Mouse (Mus musculus): ENCODE data around the gene Tgfb1i1. TPM values are rescaled to one million over a fixed set of nuclear protein-coding genes. Genes with fewer than 3 reads are reported as not detected.

The Tgfb1i1 gene
- polyA plus RNA-seq, 1 experiment from 2014 or later, result 12.4 TPM

DNA sequence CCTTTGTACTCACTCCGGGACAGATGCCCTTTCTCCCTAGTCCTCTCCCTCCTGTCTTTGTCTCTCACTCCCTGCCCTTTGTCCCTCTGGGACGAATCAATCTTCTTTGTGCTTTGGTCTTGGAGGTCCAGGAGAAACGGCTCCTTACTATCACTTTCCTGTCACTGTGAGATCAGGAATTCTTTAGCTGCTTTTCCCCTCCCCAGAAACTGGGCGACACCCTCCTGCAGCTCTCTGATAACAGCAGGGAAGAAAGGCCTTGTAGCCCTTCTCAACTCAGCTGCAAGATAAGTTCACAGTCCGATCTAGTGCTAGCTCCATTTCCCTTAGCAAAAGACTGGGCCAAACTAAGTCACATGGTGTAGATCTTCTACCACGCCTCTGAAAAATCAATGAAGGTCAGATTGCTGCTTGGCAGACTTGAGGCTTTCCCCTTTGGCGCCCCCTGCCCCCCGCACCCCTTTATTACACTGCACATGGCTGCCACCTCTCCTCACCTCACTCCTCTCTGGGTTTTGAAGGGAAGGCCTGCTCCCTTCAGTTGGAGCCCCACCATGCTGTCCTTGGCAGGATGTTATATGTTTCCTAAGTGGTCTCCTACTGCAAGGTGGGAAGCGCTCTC is 42.4 kb downstream of the Tgfb1i1 start:
- H3K9ac ChIP-seq (ENCODE audit: low read length), result no peak overlapping the region
- ATAC-seq (no peak), DNase-seq (ENCODE audit: low spot score) (peak; percentile 41)

DNA sequence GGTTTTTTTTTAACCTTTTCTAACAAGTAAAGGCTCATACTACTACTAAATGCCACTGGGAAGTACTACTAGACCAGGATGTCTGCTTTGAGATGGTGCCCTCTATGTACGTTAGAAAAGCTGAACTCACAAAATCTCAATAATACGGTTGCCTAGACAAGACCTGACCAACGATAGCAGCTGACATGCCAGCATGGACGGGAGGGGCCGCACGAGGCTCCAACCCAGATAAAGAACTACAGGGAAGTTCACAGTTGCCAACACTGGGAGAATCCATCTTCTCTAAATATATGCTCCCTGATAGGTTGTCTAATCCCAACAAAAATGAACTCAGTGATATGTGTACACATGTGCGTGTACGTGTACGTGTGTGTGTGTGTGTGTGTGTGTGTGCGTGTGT is 48.2 kb downstream of the Tgfb1i1 start:
- H3K9ac ChIP-seq (ENCODE audit: low read length), result no peak overlapping the region

More for the DNA sequence above, 42.4 kb downstream of the Tgfb1i1 start:
- no peaks in the 10 kb centered on the region for H3K4me1 ChIP-seq (ENCODE audit: control insufficient read depth, insufficient read depth, low read length)
- H3K36me3 ChIP-seq (ENCODE audit: control insufficient read depth, insufficient read depth, low read length), result peaks cover 25% of the 10 kb centered on the region; the same call in 1 of the 2 replicates
- H3K4me3 ChIP-seq (ENCODE audit: low read depth, low read length), result no peak overlapping the region
- no peak overlapping the region for H3K4me2 ChIP-seq (ENCODE audit: low read length)
- H3K9me3 ChIP-seq (replicated peaks; ENCODE audit: control insufficient read depth, low read length), result no peaks in the 10 kb centered on the region
- H3K27me3 ChIP-seq (replicated peaks; ENCODE audit: control insufficient read depth, insufficient read depth, low read length), result no peaks in the 10 kb centered on the region
- 23% methylated on average over 9 of the region's 9 CpGs for WGBS
- H3K27ac ChIP-seq (ENCODE audit: low read depth, low read length), result no peak overlapping the region

DNA sequence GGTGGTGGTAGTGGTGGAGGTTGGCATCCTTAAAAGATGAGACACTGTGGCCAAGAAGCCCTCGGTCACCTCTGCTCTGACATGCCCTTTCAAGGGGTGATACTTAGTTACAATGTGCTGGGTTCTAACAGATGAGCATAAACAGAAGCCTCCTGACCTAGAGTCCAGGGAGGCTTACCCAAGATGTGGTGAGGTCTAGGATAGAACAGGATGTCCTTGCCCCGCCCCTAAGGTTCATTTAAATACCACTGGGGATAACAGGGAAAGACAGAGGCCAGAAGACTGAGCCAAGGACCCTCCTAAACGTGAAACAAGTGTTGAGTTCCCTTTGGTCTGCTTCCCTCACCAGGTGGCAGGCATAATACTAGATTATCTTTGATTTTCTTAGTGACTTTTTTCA is 49.9 kb downstream of the Tgfb1i1 start:
- H3K4me2 ChIP-seq (ENCODE audit: low read length), result no peak overlapping the region

More for the DNA sequence above, 48.2 kb downstream of the Tgfb1i1 start:
- H3K4me3 ChIP-seq (ENCODE audit: low read depth, low read length), result no peak overlapping the region
- DNase-seq (ENCODE audit: low spot score), result no peak
- H3K27me3 ChIP-seq (replicated peaks; ENCODE audit: control insufficient read depth, insufficient read depth, low read length), result no peaks in the 10 kb centered on the region
- 95% methylated on average over 10 of the region's 10 CpGs for WGBS
- no peaks in the 10 kb centered on the region for H3K9me3 ChIP-seq (replicated peaks; ENCODE audit: control insufficient read depth, low read length)
- no peak overlapping the region for H3K4me2 ChIP-seq (ENCODE audit: low read length)
- peaks cover 14% of the 10 kb centered on the region for H3K4me1 ChIP-seq (ENCODE audit: control insufficient read depth, insufficient read depth, low read length)
- no peak for ATAC-seq
- no peak overlapping the region for H3K27ac ChIP-seq (ENCODE audit: low read depth, low read length)
- H3K36me3 ChIP-seq (ENCODE audit: control insufficient read depth, insufficient read depth, low read length), result 0 out of 2 replicates have a peak, but pooled peaks cover 10% of the 10 kb centered on the region

DNA sequence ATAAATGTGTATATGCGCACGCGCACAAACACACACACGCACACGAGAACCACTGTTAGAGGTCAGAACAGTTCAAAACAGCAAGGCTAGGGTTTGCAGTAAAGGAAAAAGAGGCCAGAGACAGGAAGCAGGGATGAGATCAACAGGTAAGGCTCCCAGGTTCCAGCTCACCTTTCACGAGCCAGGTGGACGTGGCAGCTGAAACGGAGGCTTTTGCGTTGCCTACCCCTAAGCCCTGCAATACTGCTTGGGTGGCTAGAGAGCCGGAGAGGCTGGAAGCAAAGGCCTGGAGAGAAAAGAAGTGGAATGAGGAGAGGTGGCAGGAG is 50.6 kb downstream of the Tgfb1i1 start:
- Histone ChIP-seq H3K4me2 (ENCODE audit: low read length) (peak overlapping the region; percentile 90), H3K27ac (ENCODE audit: low read depth, low read length) (0 out of 2 replicates have a peak overlapping the region, but pooled peaks have one; percentile 65), H3K9ac (ENCODE audit: low read length) (peak overlapping the region; percentile 86), H3K4me1 (ENCODE audit: control insufficient read depth, insufficient read depth, low read length) (peaks cover 14% of the 10 kb centered on the region), H3K4me3 (ENCODE audit: low read depth, low read length) (peak overlapping the region; percentile 86), H3K27me3 (replicated peaks; ENCODE audit: control insufficient read depth, insufficient read depth, low read length) (no peaks in the 10 kb centered on the region), H3K36me3 (ENCODE audit: control insufficient read depth, insufficient read depth, low read length) (0 out of 2 replicates have a peak, but pooled peaks cover 3% of the 10 kb centered on the region), H3K9me3 (replicated peaks; ENCODE audit: control insufficient read depth, low read length) (no peaks in the 10 kb centered on the region)
- 34% methylated on average over 10 of the region's 10 CpGs for WGBS
- DNase-seq (ENCODE audit: low spot score) (no peak), ATAC-seq (no peak)

More for the DNA sequence above, 49.9 kb downstream of the Tgfb1i1 start:
- WGBS, result 65% methylated on average over 3 of the region's 3 CpGs
- no peak overlapping the region for H3K9ac ChIP-seq (ENCODE audit: low read length)
- DNase-seq (ENCODE audit: low spot score) (no peak), ATAC-seq (no peak)
- H3K9me3 ChIP-seq (replicated peaks; ENCODE audit: control insufficient read depth, low read length), result no peaks in the 10 kb centered on the region
- H3K4me3 ChIP-seq (ENCODE audit: low read depth, low read length), result no peak overlapping the region
- H3K27me3 ChIP-seq (replicated peaks; ENCODE audit: control insufficient read depth, insufficient read depth, low read length), result no peaks in the 10 kb centered on the region
- H3K27ac ChIP-seq (ENCODE audit: low read depth, low read length), result no peak overlapping the region
- peaks cover 14% of the 10 kb centered on the region for H3K4me1 ChIP-seq (ENCODE audit: control insufficient read depth, insufficient read depth, low read length)
- 0 out of 2 replicates have a peak, but pooled peaks cover 3% of the 10 kb centered on the region for H3K36me3 ChIP-seq (ENCODE audit: control insufficient read depth, insufficient read depth, low read length)

DNA sequence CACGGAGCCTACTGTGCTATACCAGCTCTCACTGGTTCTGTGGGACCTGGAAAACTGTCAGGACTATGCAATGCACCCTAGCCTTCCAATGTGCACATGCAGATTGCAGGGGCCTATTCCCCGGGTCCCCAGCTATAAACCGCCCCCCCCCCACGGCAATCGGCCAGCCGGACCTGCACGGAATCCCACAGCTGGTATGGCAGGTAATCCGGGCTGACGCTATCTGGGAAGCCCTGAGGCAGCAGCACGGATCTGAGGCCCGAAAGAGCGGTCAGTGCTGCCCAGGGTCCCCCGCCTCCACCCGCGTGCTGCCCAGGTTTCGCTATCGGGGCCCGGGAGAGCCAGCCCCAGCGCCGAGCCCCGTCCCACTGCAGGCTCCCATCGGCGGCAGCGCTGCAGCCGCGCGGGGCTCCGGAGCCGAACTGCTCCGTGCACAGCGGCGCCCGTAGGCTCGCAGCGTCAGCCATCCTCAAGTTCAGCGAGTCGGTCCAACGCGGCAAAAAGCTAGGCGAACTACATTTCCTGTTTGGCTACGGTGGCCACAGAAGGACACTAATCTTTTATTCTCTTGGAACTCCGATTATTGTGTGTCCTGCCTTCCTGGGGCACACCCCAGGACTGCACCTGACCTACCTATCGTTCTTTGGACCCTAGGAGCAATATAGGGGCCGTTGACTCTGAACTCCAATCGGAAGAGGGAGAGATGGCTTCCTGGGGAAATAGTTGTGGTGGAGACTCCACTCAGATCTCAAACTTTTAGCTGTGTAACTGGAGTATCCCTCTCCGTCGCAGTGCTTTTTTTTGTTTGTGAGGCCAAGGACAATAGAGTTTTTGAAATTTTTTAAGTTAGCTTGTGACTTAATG is 51.2 kb downstream of the Tgfb1i1 start, which contains the start of gene BC017158:
TSS of gene BC017158 (minus strand) at position 554 of the 864 bp plus-strand sequence.
- H3K4me3 ChIP-seq (ENCODE audit: low read depth, low read length), result peak within 1 kb of the TSS; percentile 86
- peaks cover 14% of the 10 kb centered on the region for H3K4me1 ChIP-seq (ENCODE audit: control insufficient read depth, insufficient read depth, low read length)
- ATAC-seq (peak; percentile 80), DNase-seq (ENCODE audit: low spot score) (peak; percentile 83)
- H3K27ac ChIP-seq (ENCODE audit: low read depth, low read length), result peak within 1 kb of the TSS; percentile 65; the same call in 1 of the 2 replicates
- no peaks in the 10 kb centered on the region for H3K9me3 ChIP-seq (replicated peaks; ENCODE audit: control insufficient read depth, low read length)
- no peaks in the 10 kb centered on the region for H3K36me3 ChIP-seq (ENCODE audit: control insufficient read depth, insufficient read depth, low read length)
- no peaks in the 10 kb centered on the region for H3K27me3 ChIP-seq (replicated peaks; ENCODE audit: control insufficient read depth, insufficient read depth, low read length)
- H3K9ac ChIP-seq (ENCODE audit: low read length), result peak within 1 kb of the TSS; percentile 86
- peak within 1 kb of the TSS; percentile 90 for H3K4me2 ChIP-seq (ENCODE audit: low read length)
- WGBS, result 1% methylated on average over 47 of the region's 47 CpGs

DNA sequence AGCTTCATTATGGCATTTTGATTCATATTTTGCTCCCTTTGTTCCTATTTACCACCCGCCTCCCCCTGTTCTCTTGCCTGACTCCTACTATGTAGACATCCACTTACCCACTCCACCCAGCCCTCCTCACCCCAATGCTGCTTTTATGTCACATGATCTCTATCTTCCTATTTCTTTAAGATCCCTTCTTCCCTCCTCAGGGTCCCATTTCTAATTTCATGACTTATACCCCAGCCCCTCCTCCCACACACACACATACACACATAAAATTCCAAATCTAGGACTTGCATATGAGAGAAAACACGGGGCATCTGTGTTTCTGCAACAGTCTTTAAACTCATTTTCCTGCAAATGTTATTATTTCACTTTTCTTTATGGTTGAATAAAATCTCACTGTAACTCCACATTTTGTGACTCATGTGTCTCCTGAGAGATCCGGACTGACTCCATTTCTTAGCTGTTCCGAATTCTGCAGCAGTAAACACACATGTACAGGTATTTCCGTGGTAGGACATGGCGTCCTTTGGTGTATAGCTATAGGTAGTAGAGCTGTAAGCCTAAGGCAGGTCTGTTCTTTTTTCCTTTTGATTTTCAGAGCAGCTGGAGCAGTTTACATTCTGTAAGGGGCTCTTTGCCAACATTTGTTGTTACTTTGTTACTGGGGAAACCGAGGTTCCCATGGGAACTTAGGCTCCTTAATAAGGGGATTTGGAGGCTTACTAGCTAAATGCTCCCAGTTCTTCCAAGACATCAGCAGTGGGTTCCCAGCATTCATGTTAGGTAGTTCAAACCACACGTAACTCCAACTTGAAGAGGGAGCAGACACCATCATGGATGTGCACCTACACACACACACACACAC is 52.1 kb downstream of the Tgfb1i1 start:
- Histone ChIP-seq H3K9ac (ENCODE audit: low read length) (peak overlapping the region; percentile 86), H3K36me3 (ENCODE audit: control insufficient read depth, insufficient read depth, low read length) (no peaks in the 10 kb centered on the region), H3K4me3 (ENCODE audit: low read depth, low read length) (peak overlapping the region; percentile 86; the same call in 1 of the 2 replicates), H3K4me1 (ENCODE audit: control insufficient read depth, insufficient read depth, low read length) (peaks cover 14% of the 10 kb centered on the region), H3K9me3 (replicated peaks; ENCODE audit: control insufficient read depth, low read length) (no peaks in the 10 kb centered on the region), H3K4me2 (ENCODE audit: low read length) (peak overlapping the region; percentile 90), H3K27me3 (replicated peaks; ENCODE audit: control insufficient read depth, insufficient read depth, low read length) (no peaks in the 10 kb centered on the region), H3K27ac (ENCODE audit: low read depth, low read length) (no peak overlapping the region)
- WGBS, result 55% methylated on average over 8 of the region's 8 CpGs
- ATAC-seq (peak; percentile 40; the same call in 1 of the 2 replicates), DNase-seq (ENCODE audit: low spot score) (peak; percentile 88)

DNA sequence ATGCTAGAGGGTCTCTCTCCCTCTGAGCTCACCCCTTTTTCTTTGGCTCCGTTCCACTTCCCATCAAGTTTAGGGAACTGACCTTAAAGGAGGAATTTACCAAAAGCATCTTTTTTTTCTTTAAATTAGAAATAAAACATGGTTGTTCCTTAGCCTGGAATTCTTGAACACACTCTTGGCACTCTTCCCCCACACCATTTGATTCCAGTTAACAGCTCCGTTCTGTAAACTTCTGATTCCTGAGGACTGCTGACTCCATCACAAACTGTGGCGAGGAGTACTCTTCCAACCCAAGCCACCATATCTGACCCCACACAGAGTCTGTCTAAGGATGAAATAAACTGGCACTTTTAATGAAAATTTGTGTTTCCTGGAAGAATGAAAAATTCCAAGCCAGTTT is 54.3 kb downstream of the Tgfb1i1 start:
- Histone ChIP-seq H3K9me3 (replicated peaks; ENCODE audit: control insufficient read depth, low read length) (no peaks in the 10 kb centered on the region), H3K4me1 (ENCODE audit: control insufficient read depth, insufficient read depth, low read length) (peaks cover 14% of the 10 kb centered on the region), H3K36me3 (ENCODE audit: control insufficient read depth, insufficient read depth, low read length) (no peaks in the 10 kb centered on the region), H3K9ac (ENCODE audit: low read length) (no peak overlapping the region), H3K27me3 (replicated peaks; ENCODE audit: control insufficient read depth, insufficient read depth, low read length) (no peaks in the 10 kb centered on the region), H3K27ac (ENCODE audit: low read depth, low read length) (no peak overlapping the region), H3K4me2 (ENCODE audit: low read length) (no peak overlapping the region), H3K4me3 (ENCODE audit: low read depth, low read length) (no peak overlapping the region)
- no peak for DNase-seq (ENCODE audit: low spot score)
- no peak for ATAC-seq
- 81% methylated on average over 3 of the region's 3 CpGs for WGBS

DNA sequence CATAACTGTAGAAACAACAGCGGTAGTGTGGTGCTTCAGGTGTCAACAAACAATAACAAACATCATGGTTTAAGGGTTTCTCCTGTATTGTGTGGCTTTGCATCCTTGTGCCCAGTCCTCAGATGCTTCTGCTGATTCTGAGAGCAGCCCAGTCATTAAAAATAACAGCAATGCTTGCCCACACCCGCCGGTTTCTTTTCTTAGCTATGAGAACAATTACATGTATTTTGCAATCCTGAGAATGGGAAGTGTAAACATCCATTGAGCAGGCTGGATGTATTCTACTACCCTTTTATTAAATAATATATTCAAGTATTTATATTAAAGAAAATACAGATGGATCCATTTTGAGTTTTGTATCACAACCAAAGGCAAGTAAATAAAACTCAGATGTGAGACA is 55.5 kb downstream of the Tgfb1i1 start:
- DNase-seq (ENCODE audit: low spot score) (no peak), ATAC-seq (no peak)
- H3K27me3 ChIP-seq (replicated peaks; ENCODE audit: control insufficient read depth, insufficient read depth, low read length), result no peaks in the 10 kb centered on the region
- H3K9ac ChIP-seq (ENCODE audit: low read length), result no peak overlapping the region
- H3K27ac ChIP-seq (ENCODE audit: low read depth, low read length), result no peak overlapping the region
- no peak overlapping the region for H3K4me2 ChIP-seq (ENCODE audit: low read length)
- H3K4me3 ChIP-seq (ENCODE audit: low read depth, low read length), result no peak overlapping the region
- peaks cover 11% of the 10 kb centered on the region for H3K4me1 ChIP-seq (ENCODE audit: control insufficient read depth, insufficient read depth, low read length)
- no peaks in the 10 kb centered on the region for H3K36me3 ChIP-seq (ENCODE audit: control insufficient read depth, insufficient read depth, low read length)
- WGBS, result 82% methylated on average over 3 of the region's 3 CpGs
- H3K9me3 ChIP-seq (replicated peaks; ENCODE audit: control insufficient read depth, low read length), result no peaks in the 10 kb centered on the region
